Mouse (Mus musculus) heart, embryonic 16.5 days (tissue): Measurements from ENCODE around the gene Slc4a4. TPM values are rescaled to one million over a fixed set of nuclear protein-coding genes. Genes with fewer than 3 reads are reported as not detected.

Experiments
- ATAC-seq: fragments of 200-750 bp; cut with Nextera tagmentation; replicated peaks from 2 replicates; pipeline ENCODE4 v1.8.0; 2017; ENCODE audit warnings: moderate number of reproducible peaks; ENCODE audit not compliant: insufficient read depth, low FRiP score; ENCODE audit errors: extremely low read depth
- H3K27ac ChIP-seq: fragments of 300-500 bp; sonication (generic); 2 replicates; pipeline ENCODE4 v1.5.1; 2014; ENCODE audit warnings: mild to moderate bottlenecking, low read length, control low read depth, moderate library complexity
- H3K27me3 ChIP-seq: fragments of 300-500 bp; sonication (generic); 2 replicates; pipeline ENCODE4 v1.6.1; 2014; ENCODE audit warnings: low read length, mixed read lengths; ENCODE audit not compliant: control insufficient read depth, insufficient read depth
- H3K36me3 ChIP-seq: fragments of 300-500 bp; sonication (generic); 2 replicates; pipeline ENCODE4 v1.6.1; 2014; ENCODE audit not compliant: control insufficient read depth, insufficient read depth
- H3K4me1 ChIP-seq: fragments of 300-500 bp; sonication (generic); 2 replicates; pipeline ENCODE4 v1.6.1; 2014; ENCODE audit warnings: low read length, mixed read lengths; ENCODE audit not compliant: control insufficient read depth, insufficient read depth
- H3K4me2 ChIP-seq: fragments of 300-500 bp; sonication (generic); 2 replicates; pipeline ENCODE4 v1.6.1; 2014; ENCODE audit warnings: low read depth, mild to moderate bottlenecking, control low read depth, low read length
- H3K4me3 ChIP-seq: fragments of 300-500 bp; sonication (generic); 2 replicates; pipeline ENCODE4 v1.5.1; 2014; ENCODE audit warnings: mild to moderate bottlenecking, control low read depth, low read length
- H3K9ac ChIP-seq: fragments of 300-500 bp; sonication (generic); 2 replicates; pipeline ENCODE4 v1.6.1; 2014; ENCODE audit warnings: low read length, control low read depth
- H3K9me3 ChIP-seq: fragments of 300-500 bp; sonication (generic); replicated peaks from 2 replicates; pipeline ENCODE4 v1.6.1; 2016; ENCODE audit warnings: low read length; ENCODE audit not compliant: control insufficient read depth
- WGBS: fragments of 180-500 bp; shearing (Covaris S2); extraction: QIAGEN DNeasy Blood & Tissue Kit; methylation state at CpG from one replicate; pipeline ENCODE4 v1.1.7; 2014; 5-methylcytosine and 5-hydroxymethylcytosine counted together
- polyA plus RNA-seq: library from polyadenylated mRNA; unstranded; fragments of >200 nt; fragmentation: Nextera tagmentation; extraction: Ambion mirVana; gene quantifications from 2 replicates; pipeline ENCODE4 v1.2.1, GENCODE M21; 2015

Slc4a4 gene
- polyA plus RNA-seq, 1 experiment from 2014 or later = 2.8 TPM

GRCm38 (mm10) chr5:88960342-88961105 is 73.9 kb downstream of the Slc4a4 start:
- H3K27me3 ChIP-seq = no peaks in the 10 kb centered on the region
- no peak overlapping the region for H3K4me3 ChIP-seq
- no peak overlapping the region for H3K9ac ChIP-seq
- ATAC-seq = no peak
- H3K36me3 ChIP-seq = no peaks in the 10 kb centered on the region
- H3K4me2 ChIP-seq = no peak overlapping the region
- H3K27ac ChIP-seq = no peak overlapping the region
- H3K4me1 ChIP-seq = peaks cover 12% of the 10 kb centered on the region
- WGBS = 67% methylated on average over 5 of the region's 5 CpGs
- no peaks in the 10 kb centered on the region for H3K9me3 ChIP-seq

- Histone ChIP-seq H3K9me3 (no peaks in the 10 kb centered on the region), H3K4me3 (no peak overlapping the region), H3K27ac (peak overlapping the region; percentile 38), H3K36me3 (no peaks in the 10 kb centered on the region), H3K9ac (no peak overlapping the region), H3K27me3 (no peaks in the 10 kb centered on the region), H3K4me2 (no peak overlapping the region), H3K4me1 (peaks cover 12% of the 10 kb centered on the region)
- ATAC-seq = peak; percentile 65; the same call in 1 of the 2 replicates
- 23% methylated on average over 7 of the region's 7 CpGs for WGBS
These were observed 74.7 kb downstream of the Slc4a4 start for GRCm38 (mm10) chr5:88961351-88961761.

GRCm38 (mm10) chr5:88964685-88965290 is 78.2 kb downstream of the Slc4a4 start:
- no peaks in the 10 kb centered on the region for H3K36me3 ChIP-seq
- no peak overlapping the region for H3K4me2 ChIP-seq
- WGBS = 75% methylated on average over 6 of the region's 6 CpGs
- no peak for ATAC-seq
- peaks cover 18% of the 10 kb centered on the region for H3K4me1 ChIP-seq
- H3K27ac ChIP-seq = no peak overlapping the region
- H3K4me3 ChIP-seq = no peak overlapping the region
- H3K9ac ChIP-seq = no peak overlapping the region
- no peaks in the 10 kb centered on the region for H3K27me3 ChIP-seq
- no peaks in the 10 kb centered on the region for H3K9me3 ChIP-seq

- H3K36me3 ChIP-seq = no peaks in the 10 kb centered on the region
- H3K4me3 ChIP-seq = no peak overlapping the region
- 84% methylated on average over 4 of the region's 4 CpGs for WGBS
- H3K4me1 ChIP-seq = peaks cover 9% of the 10 kb centered on the region
- H3K9ac ChIP-seq = no peak overlapping the region
- ATAC-seq = no peak
- no peaks in the 10 kb centered on the region for H3K9me3 ChIP-seq
- no peaks in the 10 kb centered on the region for H3K27me3 ChIP-seq
- no peak overlapping the region for H3K4me2 ChIP-seq
- H3K27ac ChIP-seq = no peak overlapping the region
These were observed 79.9 kb downstream of the Slc4a4 start for GRCm38 (mm10) chr5:88966507-88966906.

GRCm38 (mm10) chr5:88968923-88969639 is 82.5 kb downstream of the Slc4a4 start:
- Histone ChIP-seq H3K9me3 (no peaks in the 10 kb centered on the region), H3K27me3 (no peaks in the 10 kb centered on the region), H3K4me3 (no peak overlapping the region), H3K4me1 (peaks cover 5% of the 10 kb centered on the region), H3K9ac (no peak overlapping the region), H3K4me2 (no peak overlapping the region), H3K36me3 (no peaks in the 10 kb centered on the region), H3K27ac (no peak overlapping the region)
- no peak for ATAC-seq
- 31% methylated on average over 11 of the region's 11 CpGs for WGBS

- H3K9me3 ChIP-seq = no peaks in the 10 kb centered on the region
- no peak overlapping the region for H3K9ac ChIP-seq
- H3K4me1 ChIP-seq = peaks cover 5% of the 10 kb centered on the region
- H3K4me2 ChIP-seq = no peak overlapping the region
- H3K4me3 ChIP-seq = no peak overlapping the region
- no peak for ATAC-seq
- H3K27ac ChIP-seq = no peak overlapping the region
- no peaks in the 10 kb centered on the region for H3K27me3 ChIP-seq
- H3K36me3 ChIP-seq = no peaks in the 10 kb centered on the region
These were observed 84.9 kb downstream of the Slc4a4 start for GRCm38 (mm10) chr5:88971554-88971953.

GRCm38 (mm10) chr5:88972277-88972676 is 85.7 kb downstream of the Slc4a4 start:
- WGBS = 51% methylated on average over 7 of the region's 7 CpGs
- no peak for ATAC-seq

GRCm38 (mm10) chr5:88973130-88973529 is 86.5 kb downstream of the Slc4a4 start:
- ATAC-seq = no peak

More at GRCm38 (mm10) chr5:88972277-88972676, 85.7 kb downstream of the Slc4a4 start:
- no peak overlapping the region for H3K9ac ChIP-seq
- no peak overlapping the region for H3K27ac ChIP-seq
- no peaks in the 10 kb centered on the region for H3K36me3 ChIP-seq
- no peaks in the 10 kb centered on the region for H3K27me3 ChIP-seq
- H3K4me3 ChIP-seq = no peak overlapping the region
- H3K4me1 ChIP-seq = peaks cover 5% of the 10 kb centered on the region
- no peaks in the 10 kb centered on the region for H3K9me3 ChIP-seq
- H3K4me2 ChIP-seq = no peak overlapping the region

GRCm38 (mm10) chr5:88975694-88976093 is 89.1 kb downstream of the Slc4a4 start:
- Histone ChIP-seq H3K4me2 (no peak overlapping the region), H3K9me3 (no peaks in the 10 kb centered on the region), H3K4me1 (peaks cover 9% of the 10 kb centered on the region), H3K4me3 (no peak overlapping the region), H3K27me3 (no peaks in the 10 kb centered on the region), H3K36me3 (no peaks in the 10 kb centered on the region), H3K9ac (no peak overlapping the region), H3K27ac (no peak overlapping the region)
- ATAC-seq = no peak

More at GRCm38 (mm10) chr5:88973130-88973529, 86.5 kb downstream of the Slc4a4 start:
- no peak overlapping the region for H3K27ac ChIP-seq
- no peak overlapping the region for H3K4me3 ChIP-seq
- no peaks in the 10 kb centered on the region for H3K36me3 ChIP-seq
- 78% methylated on average over 1 of the region's 1 CpGs for WGBS
- H3K9me3 ChIP-seq = no peaks in the 10 kb centered on the region
- H3K4me1 ChIP-seq = peaks cover 5% of the 10 kb centered on the region
- H3K4me2 ChIP-seq = no peak overlapping the region
- H3K9ac ChIP-seq = no peak overlapping the region
- H3K27me3 ChIP-seq = no peaks in the 10 kb centered on the region
